Mouse (Mus musculus): ENCODE results near the gene Pet2. TPM values are rescaled to one million over a fixed set of nuclear protein-coding genes. Genes with fewer than 3 reads are reported as not detected.

The Pet2 gene
- polyA plus RNA-seq (2015; fragmentation: Nextera tagmentation; extraction: Ambion mirVana) = not detected in 2 replicates

- Histone ChIP-seq H3K9ac (no peak within 1 kb of the TSS), H3K4me3 (no peak within 1 kb of the TSS), H3K4me2 (no peak within 1 kb of the TSS), H3K36me3 (no peaks in the 10 kb centered on the region), H3K4me1 (replicated peaks) (no peaks in the 10 kb centered on the region), H3K27me3 (no peaks in the 10 kb centered on the region), H3K9me3 (no peaks in the 10 kb centered on the region), H3K27ac (no peak within 1 kb of the TSS)
- 95% methylated on average over 9 of the region's 9 CpGs for WGBS
- no peak for ATAC-seq (ENCODE audit: low FRiP score)
Measured at GRCm38 (mm10) chrX:89409589-89409988, at the start of gene Pet2. Gene Pet2, minus strand, starts transcription at chrX:89409689.

Measured in hindbrain, embryonic 13.5 days (tissue).